Mouse (Mus musculus) cerebellum, postnatal 14 days (tissue): ENCODE measurements around the gene Rhob.

ENCODE experiments used
- DNase-seq, 2 experiments: peaks; one replicate each; pipeline ENCODE4 v3.0.0; 2021; ENCODE audit warnings: mixed read lengths in 2 of 2

The Rhob gene

GRCm38 (mm10) chr12:8499871-8500596 lies at the start of gene Rhob:
Rhob (minus strand) TSS chr12:8500009.
- peak; percentile 94 to 97 for DNase-seq

- peak; percentile 68 to 74 for DNase-seq
These were observed 47.5 kb upstream of the Rhob start for GRCm38 (mm10) chr12:8547357-8547756.

- no peak for DNase-seq
These were observed 47.0 kb upstream of the Rhob start for GRCm38 (mm10) chr12:8546801-8547200.

- DNase-seq: no peak
These were observed 45.3 kb upstream of the Rhob start for GRCm38 (mm10) chr12:8545066-8545610.

GRCm38 (mm10) chr12:8542371-8542770 lies 42.6 kb upstream of the Rhob start:
- DNase-seq: peak; percentile 42 to 45

- DNase-seq: no peak
These were observed 39.7 kb upstream of the Rhob start for GRCm38 (mm10) chr12:8539471-8539870.

GRCm38 (mm10) chr12:8537291-8537690 lies 37.5 kb upstream of the Rhob start:
- DNase-seq: no peak

- DNase-seq: no peak
These were observed 36.6 kb upstream of the Rhob start for GRCm38 (mm10) chr12:8536221-8536965.

GRCm38 (mm10) chr12:8535596-8535995 lies 35.8 kb upstream of the Rhob start:
- DNase-seq: no peak

- DNase-seq: no peak
These were observed 35.1 kb upstream of the Rhob start for GRCm38 (mm10) chr12:8534915-8535314.

- DNase-seq: no peak
These were observed 28.0 kb upstream of the Rhob start for GRCm38 (mm10) chr12:8527770-8528169.

- no peak for DNase-seq
These were observed 27.4 kb upstream of the Rhob start for GRCm38 (mm10) chr12:8527175-8527574.

GRCm38 (mm10) chr12:8524062-8524461 lies 24.3 kb upstream of the Rhob start:
- DNase-seq: no peak

GRCm38 (mm10) chr12:8522711-8523110 lies 22.9 kb upstream of the Rhob start:
- DNase-seq: no peak

- peak; percentile 63 to 68 for DNase-seq
These were observed 21.7 kb upstream of the Rhob start for GRCm38 (mm10) chr12:8521375-8522047.

GRCm38 (mm10) chr12:8519431-8520160 lies 19.8 kb upstream of the Rhob start:
- no peak for DNase-seq

GRCm38 (mm10) chr12:8511037-8511882 lies 11.5 kb upstream of the Rhob start:
- peak in 1 of 2 experiments; percentile 32 for DNase-seq

GRCm38 (mm10) chr12:8510317-8510988 lies 10.6 kb upstream of the Rhob start:
- DNase-seq: no peak

GRCm38 (mm10) chr12:8509693-8510092 lies 9.9 kb upstream of the Rhob start:
- no peak for DNase-seq

GRCm38 (mm10) chr12:8506954-8507707 lies 7.3 kb upstream of the Rhob start:
- no peak for DNase-seq
